ENCODE assay signal across 10 mouse cellular contexts in genomic region chr5:136759781-136760180, GRCm38 (mm10).
DNase-seq lines count a peak whose midpoint lies in the region; ATAC-seq and TF ChIP-seq lines count a peak whose summit lies in the region.
"Had no signal": no experiment of that assay in that cellular context is flagged by ENCODE, and none has a peak within 500 bp of the region (broad histone marks: within the 10 kb centered on the region; RNA-seq: fewer than 3 reads in every experiment).

No protein-coding gene starts in this region.

- no peak for TF ChIP-seq POLR2A in kidney, adult 2 months (IDR thresholded peaks at IDR 0.05; ENCODE audit: low read depth, low read length)

- H3K27me3 ChIP-seq in kidney, adult 2 months (replicated peaks; ENCODE audit: control insufficient read depth, insufficient read depth, low read length) = no peaks in the 10 kb centered on the region
- H3K27me3 ChIP-seq: embryonic facial prominence, embryonic 15.5 days; midbrain, embryonic 12.5 days; stomach, embryonic 15.5 days had no signal

- H3K27ac ChIP-seq in kidney, adult 2 months (ENCODE audit: insufficient read depth, low read depth, low read length) = no peak overlapping the region
- H3K27ac ChIP-seq: embryonic facial prominence, embryonic 15.5 days; midbrain, embryonic 12.5 days; stomach, embryonic 15.5 days had no signal

- ATAC-seq in common myeloid progenitor, adult 5-6 weeks (replicated peaks; ENCODE audit: low read depth, poor library complexity, severe bottlenecking) = 0 out of 2 replicates have a peak, but pooled peaks have one; percentile 20

- H3K4me1 ChIP-seq in kidney, adult 2 months (ENCODE audit: control insufficient read depth, insufficient read depth, low read length) = no peaks in the 10 kb centered on the region
- H3K4me1 ChIP-seq: midbrain, embryonic 12.5 days; stomach, embryonic 15.5 days had no signal

- no peak for DNase-seq in kidney, adult 2 months
- DNase-seq in kidney, adult 8-10 months = no peak
- DNase-seq in thymus, postnatal 0 days (ENCODE audit: low spot score) = peak; percentile 23
- DNase-seq in thymus, postnatal 10 days (ENCODE audit: low spot score in 2 of 2) = no peak
- DNase-seq in urinary bladder, postnatal 10 days (ENCODE audit: low spot score) = no peak
- no peak for DNase-seq in cerebellum, adult 18-20 months

- H3K36me3 ChIP-seq in kidney, adult 2 months (ENCODE audit: control insufficient read depth, insufficient read depth, low read length) = no peaks in the 10 kb centered on the region
- H3K36me3 ChIP-seq: midbrain, embryonic 12.5 days; stomach, embryonic 15.5 days had no signal

- TF ChIP-seq CTCF in kidney, adult 2 months (conservative IDR thresholded peaks at IDR 0.05; ENCODE audit: insufficient read depth, insufficient read length, low read depth, low read length) = peak; percentile 43

- H3K4me3 ChIP-seq in kidney, adult 2 months (ENCODE audit: insufficient read depth, low read depth, low read length) = no peak overlapping the region
- H3K4me3 ChIP-seq: embryonic facial prominence, embryonic 15.5 days; midbrain, embryonic 12.5 days; stomach, embryonic 15.5 days had no signal

- WGBS in kidney, adult 2 months = 50% methylated on average over 6 of the region's 6 CpGs
